Mouse (Mus musculus): ENCODE data around the gene Siah3.

Gene Siah3

DNA sequence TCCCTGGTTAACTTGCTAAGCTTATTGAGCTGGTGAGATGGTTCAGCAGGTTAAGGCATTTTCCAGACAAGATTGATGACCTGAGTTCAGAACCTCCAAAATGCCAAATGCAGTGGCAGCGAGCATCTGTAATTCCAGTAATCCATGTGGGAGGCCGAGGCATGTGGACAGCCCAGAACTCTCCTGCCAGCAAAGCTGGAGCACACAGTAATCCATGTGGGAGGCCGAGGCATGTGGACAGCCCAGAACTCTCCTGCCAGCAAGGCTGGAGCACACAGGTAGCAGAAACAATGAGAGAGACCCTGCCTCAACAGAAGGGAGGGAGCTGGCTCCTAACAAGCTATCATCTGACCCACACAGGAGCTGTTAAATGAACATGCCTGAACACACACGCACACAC is 13.2 kb downstream of the Siah3 start:
- no peak for DNase-seq (ENCODE audit: low read depth)

DNA sequence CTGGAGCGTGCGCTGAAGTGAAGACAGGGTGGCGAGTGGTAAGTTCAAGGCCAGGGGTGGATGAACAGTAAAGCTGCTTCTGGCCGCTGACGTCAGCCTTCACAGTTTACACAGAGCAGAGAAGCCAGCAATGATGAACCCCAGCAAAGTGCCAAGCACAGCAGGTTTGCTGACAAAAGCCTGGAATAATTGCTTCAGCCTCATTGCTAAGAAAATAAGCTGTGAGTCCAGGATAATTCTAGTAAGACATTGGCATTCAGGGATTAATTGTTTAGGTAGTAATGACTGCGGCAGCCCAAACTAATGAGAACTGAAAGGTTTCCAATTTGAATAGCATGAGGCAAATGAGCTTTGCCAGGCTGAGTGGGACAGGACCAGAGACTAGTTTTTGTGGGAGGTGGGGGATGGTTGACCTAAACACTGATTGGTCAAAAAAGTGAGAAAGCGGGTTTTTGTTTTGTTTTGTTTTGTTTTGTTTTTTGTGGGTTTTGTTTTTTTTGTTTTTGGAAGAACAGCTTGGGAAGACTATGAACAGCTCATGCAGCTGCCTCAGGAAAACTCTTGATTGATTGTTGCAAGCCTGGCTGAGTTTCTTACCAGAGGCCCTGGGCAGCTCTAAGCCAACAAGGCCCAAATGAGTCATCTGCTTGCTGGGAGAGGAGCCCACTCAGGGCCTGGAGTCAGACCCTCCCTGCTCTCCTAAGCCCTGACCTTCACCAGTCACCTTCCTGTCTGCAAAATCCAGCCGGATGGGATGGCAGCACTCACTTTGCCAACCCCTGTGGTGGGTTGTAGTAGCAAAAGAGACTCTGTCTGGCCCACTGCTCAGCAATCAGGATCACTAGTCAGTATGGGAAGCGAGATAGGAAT is 17.5 kb downstream of the Siah3 start:
- no peak for DNase-seq (ENCODE audit: low read depth)

DNA sequence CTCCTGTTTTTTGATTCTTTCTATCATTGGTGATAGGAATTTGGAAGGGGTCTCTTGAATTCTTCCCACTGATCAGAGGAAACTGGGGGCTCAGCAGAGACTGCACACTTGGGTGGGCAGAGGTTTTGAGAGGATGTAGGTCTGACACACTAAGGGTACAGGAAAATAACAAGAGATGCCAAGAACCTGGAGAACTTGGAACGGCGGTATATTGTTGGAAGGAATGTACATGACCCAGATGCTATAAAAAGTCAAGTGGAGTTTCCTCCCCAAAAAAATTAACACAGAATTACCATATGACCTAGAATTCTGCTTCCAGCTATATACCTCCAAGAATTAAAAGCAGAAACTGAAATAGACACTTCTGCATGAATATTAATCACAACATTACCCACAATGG is 20.1 kb downstream of the Siah3 start:
- no peak for DNase-seq (ENCODE audit: low read depth)

DNA sequence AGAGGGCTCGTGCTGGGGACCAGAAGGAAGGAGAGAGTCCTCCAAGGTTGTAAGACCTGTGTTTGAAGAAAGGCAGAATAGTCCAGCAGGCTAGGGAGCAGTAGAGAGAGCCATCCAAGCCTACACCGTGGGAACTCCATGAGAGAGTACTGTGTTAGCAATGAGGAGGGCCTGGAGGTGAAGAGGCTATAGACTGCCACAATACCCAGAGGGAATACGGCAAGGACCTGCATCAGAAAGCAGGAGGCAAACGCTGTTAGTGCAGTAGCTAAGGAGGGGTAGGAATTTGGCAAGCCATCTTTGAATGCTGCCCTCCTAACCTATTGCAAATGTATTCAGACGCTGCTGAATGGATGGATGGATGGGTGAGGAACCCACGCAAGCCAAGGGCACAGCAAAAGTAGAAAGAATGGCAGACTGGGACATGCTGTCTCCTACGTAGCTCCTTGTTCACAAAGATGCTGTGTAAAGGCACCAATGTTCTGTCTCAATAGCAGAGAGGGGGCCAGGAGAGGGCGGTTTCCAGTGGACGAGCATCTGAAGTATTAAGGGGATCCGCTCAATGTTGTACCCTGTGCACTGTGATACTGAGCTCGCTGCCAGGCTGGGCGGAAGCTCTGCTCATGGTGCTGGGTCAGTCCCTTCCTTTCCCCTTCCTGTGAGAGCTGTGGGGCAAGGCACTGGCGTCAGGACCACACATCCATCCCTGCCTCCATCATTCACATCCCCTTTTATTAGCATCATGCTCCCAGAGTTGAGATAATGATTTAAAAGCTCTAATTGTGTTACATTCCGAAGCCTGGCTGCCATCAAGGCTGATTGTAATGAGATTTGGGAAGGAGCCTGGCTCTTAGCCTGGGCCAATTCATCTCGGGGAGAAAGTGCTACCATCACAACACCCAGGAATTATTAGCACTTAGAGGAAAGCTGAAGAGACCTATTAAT is 26.7 kb downstream of the Siah3 start:
- no peak for DNase-seq (ENCODE audit: low read depth)

DNA sequence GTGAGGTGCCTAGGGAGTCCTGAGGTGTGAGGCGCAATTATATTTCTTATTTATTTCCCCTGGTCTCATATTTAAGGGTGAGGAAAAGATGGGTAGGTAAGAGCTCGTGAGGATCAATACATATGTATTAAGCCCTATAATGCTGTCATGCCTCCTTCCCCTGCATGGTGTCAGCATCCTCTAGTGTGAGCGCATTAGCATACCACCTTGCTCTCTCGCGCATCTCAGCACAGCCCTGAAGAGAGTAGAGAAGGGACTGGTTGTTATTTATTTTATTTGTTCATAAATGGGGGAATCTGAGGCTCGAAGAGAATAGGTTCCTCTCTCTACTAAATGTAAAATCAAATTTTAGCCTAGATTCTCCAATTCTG is 27.4 kb downstream of the Siah3 start:
- DNase-seq (ENCODE audit: low read depth) = no peak

DNA sequence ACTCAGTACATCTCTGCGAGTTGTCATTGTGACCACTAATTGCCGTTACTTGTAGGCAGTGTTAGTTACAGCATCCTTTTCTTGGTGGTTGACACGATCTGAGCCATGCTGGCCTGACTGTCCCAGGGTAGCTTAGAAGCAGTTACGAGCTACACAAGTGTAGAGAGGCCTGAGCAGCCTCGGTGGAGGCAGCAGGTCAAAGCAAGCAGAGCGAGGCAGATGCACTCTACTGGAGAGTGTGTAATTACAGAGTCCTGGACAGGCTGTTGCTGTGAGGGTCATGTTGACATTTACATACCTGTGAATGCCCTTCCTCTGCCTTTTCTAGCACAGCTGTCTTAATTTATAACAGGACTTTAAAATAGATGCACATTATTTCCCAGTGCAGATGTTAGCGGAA is 32.1 kb downstream of the Siah3 start:
- DNase-seq (ENCODE audit: low read depth) = no peak

DNA sequence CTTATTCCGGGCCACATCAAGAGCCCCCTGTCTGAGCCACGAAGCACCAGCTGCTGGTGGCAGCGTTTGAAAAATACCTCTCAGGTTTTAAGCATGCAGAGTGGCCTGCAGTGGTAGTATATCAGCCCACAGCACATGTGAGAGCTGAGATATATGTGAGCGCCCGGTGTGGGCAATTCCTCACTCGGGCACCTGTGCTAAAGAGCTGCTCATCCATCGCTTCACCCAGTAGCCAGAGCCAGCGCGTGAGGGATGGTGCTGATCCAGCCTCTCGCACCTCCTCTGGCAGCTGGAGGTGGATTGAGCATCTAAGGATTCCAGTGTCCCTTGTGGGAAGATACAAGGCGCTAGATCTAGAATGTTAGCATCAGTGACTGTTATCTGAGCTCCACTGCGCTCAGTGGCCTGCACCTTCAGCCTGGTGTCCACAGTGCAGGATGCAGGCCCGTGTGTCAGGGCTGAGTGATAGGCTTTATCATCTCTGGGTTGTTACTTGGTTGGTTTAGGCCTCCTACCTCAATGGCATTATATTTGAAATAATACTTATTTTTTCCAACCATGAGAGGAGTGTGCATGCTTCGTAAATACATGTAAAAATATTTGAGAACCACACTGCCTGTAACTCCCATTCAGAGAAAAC is 37.9 kb downstream of the Siah3 start:
- no peak for DNase-seq (ENCODE audit: low read depth)

DNA sequence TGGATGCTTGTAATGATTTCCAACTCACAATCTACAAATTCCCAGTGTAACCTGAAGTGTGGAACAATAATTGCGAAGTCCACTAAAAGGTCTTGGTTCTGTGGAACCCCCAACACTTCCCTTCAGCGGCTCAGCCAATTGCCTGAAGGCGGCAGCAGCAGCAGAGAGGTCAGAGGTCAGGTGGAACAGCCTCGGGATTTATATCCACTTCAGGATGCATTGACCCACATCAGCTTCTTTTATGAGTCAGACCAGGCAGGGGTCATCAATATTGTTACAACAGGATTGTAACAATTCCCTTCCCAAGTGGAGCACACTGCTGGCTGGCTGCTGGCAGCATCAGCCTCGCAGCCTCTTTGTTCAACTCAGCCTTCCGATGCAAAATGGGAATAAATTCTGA is 39.1 kb downstream of the Siah3 start:
- DNase-seq (ENCODE audit: low read depth) = no peak

DNA sequence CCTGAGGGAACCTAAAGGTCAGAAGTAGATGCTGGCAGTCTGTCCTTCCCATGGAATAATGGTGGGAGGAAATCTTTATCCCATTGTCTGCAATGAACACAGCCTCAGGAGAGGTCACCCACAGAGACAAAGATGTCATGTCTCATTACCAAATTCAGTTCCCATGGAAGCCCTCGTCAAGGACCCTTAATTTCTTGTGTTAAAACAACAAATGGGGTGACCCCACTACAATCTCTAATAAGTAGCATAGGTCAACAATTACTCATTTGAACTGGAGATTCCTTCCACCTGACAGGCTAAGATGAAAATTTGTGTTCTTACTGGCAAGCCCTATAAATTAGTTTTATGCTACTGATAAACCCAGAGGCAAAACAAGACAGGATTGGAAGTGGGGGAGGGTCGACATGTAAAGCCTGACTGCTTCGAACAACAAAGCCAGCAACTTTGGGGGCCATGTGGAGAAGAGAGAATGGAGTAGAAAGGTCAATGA is 45.8 kb downstream of the Siah3 start:
- no peak for DNase-seq (ENCODE audit: low read depth)

DNA sequence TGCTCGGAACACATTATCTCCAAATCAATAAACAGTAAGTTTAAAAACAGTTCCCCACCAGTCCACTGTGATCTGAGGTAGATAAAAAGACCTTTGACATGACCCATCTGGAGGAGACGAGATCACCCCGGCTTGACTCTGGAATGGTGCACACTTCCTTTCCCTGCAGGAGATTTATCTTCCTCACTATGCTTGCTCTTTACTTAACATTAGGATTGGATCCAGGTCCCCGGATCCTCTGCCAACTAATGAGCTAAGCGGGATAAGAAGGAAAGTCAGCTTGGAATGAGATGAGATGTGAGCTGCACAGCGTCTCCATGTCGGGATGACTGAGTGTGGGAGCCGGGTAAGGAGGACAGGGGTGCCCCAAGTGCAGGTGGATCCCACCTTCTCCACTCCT is 46.7 kb downstream of the Siah3 start:
- no peak for DNase-seq (ENCODE audit: low read depth)

DNA sequence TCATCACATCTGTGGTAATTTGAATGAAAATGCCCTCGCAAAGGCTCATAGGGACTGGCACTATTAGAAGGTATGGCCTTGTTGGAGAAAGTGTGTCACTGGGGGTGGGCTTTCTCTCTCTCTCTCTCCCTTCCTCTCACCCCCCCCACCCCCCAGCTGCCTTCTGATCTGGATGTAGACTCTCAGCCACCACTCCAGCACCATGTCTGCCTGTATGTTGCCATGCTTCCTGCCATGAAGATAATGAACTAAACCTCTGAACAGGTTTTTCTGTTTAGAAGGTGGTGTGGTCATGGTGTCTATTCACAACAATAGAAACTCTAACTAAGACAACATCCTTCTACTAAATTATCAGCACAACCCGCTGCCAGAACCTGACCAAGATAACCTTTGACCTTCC is 48.5 kb downstream of the Siah3 start:
- no peak for DNase-seq (ENCODE audit: low read depth)

DNA sequence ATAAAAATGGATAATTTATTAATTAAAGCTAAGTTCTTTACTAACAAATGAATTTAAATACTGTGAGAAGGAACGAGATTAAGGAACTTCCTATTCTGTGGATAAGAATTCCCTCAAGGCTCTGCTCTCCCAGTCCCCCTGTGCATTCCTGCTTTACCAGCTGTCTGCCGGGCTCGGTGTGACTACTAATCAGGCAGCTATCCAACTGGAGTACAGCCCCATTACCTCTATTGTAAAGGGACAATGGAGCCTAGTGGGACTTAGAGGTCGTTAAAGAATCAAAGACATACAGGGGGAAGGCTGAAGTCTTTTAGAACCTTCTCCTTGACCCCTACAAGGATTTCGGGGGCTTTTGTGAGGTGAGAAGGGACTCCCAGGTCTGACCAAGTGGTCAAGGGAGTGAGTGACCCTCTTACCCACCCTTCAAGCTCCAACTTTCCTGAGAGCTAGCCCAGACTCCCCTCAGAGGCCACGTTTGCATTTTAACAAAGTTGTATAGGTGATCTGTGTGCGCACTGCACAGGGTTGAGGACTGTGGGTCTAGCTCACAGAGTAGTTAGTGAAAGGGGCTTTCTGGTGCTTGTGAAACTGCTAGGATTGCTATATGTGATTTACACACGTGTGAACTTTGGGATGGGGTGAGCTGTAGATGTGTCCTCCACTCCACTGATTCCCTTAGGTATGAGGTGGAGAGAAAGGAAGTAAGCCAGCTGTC is 49.5 kb downstream of the Siah3 start:
- DNase-seq (ENCODE audit: low read depth) = no peak

DNA sequence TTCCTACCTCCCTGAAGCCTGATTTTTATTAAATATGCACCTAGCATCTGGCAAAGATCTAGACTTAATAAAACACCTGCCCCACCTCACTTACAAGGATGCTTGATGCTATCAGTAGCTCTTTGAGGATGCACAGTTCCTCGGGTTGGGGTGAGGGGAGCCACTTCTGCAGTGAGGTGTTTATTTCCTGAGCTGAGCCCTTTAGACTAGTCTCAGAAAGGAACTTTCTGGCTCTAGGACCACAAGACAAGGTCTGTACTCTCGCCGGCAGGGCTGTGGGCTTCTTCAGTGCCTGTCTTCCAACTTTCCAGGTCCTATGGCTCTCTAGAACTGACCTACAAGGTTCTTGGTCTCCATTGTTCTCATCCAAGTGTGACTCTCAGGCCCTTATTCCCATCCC is 50.5 kb downstream of the Siah3 start:
- no peak for DNase-seq (ENCODE audit: low read depth)

DNA sequence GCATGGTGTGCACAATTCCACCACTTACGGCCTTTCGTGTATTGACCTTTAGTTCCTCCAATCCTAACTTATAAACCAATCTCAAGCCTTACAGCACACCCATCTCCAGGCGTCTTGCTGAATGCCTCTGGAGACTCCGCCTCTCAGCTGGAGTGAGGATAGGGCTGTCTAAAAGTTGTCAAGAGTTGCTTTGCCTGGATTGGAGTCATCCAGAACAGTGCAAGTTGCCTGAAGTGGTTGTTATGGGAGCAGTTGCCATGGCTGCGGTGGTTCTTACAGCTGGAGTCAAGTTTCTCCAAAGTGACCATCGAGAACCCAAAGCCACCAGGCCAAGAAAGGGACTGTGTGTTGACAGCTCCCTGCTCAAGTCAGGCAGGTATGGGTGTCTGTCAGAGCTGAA is 54.3 kb downstream of the Siah3 start:
- DNase-seq (ENCODE audit: low read depth) = no peak

DNA sequence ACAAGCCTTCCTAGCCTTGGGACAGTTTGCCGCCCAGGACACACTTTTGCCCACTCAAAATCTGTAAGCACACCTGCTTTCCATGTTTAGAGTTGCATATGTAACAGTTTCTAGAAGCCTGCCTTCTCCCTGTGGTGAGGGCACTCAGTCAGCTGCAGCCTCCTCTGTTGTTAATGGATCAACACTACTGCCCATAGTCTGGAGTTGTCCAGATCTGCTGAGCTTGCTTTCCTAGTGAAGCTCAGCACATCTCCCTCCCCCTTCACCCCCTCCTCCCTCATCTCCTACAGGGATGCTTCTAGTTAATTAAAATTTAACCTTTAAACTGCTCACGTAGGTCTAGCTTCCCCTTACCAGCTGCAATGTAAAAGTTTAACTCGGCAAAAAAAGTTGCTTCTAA is 57.2 kb downstream of the Siah3 start:
- DNase-seq (ENCODE audit: low read depth) = no peak

DNA sequence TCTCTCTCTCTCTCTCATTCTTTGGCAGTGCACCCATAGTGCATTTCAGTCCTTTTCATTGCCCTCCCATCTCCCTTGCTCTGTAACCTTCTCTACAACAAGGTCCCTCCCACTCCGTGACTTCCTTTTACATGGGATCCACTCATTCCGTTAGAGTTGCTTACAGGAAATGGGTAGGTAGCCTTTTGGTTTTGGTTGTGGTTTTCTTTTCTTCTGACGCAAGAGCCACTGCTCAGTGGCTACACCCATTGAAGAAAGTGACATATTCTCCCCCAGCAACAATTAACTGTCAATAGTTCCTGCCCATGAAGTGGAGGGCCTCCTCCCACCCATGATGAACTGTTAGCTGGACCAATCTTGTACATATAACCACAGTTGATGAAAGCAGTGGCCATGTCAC is 60.4 kb downstream of the Siah3 start:
- DNase-seq (ENCODE audit: low read depth) = peak; percentile 84

DNA sequence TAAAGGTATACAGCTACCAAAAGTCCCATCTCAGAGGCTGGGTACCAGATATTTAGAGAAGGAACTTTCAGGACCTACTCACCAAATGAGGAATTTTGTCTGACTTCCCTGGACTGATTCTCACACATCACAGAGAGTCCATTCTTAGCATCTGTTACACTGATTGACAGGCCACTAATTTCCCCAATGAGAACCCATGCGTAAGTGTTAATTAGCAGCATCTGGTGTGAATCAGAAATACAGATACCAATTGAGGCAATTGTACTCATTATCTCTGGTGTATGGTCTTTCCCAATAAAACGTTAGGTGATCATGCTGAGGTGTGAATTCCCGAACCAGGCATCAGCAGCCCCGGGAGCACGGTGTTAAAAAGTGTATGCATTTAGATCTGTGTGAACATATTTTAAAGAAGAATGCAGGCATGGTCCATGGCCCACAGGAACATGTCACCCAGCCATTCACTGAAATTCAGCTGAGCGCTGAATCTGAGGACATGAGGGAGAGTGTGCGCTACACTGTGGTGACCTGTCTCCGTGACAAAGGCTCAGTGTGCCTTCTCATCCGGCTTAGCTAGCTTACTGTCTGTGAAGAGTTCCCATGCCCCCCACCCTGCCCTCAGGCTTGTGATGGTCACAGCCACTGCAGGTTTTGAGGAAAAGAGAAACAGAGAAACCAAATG is 61.3 kb downstream of the Siah3 start:
- no peak for DNase-seq (ENCODE audit: low read depth)

DNA sequence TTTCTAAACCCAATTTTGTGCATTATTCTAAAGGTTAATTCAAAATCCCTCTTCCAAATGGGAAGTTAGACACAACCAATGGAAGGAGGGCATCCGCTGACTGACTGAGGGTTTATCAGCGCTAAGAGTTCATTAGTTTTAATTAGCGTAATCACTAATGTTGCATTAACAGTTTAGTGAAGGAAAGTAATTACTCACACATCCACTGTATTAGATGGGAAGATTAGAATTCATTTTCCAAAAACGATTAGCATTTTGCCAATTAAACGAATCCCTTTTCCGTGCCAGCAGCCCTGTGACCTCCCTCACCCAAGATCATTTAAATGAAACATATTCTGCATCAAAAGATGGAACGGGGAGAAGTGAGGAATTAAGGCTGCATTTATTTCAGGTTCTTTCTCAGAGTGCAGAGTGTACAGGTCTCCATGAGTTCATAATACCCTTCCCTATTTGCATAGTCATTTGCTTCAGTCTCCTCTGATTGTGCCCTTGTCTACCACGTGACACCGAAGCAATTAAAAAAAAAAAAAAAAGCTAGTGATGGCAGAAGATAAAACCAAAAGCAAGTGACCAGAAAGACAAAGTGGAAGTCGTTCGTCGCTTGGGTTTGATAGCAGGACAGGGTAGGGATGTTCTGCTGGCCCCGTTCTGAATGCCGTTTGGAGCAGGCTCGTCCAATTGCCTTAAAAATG is 62.6 kb downstream of the Siah3 start:
- no peak for DNase-seq (ENCODE audit: low read depth)

DNA sequence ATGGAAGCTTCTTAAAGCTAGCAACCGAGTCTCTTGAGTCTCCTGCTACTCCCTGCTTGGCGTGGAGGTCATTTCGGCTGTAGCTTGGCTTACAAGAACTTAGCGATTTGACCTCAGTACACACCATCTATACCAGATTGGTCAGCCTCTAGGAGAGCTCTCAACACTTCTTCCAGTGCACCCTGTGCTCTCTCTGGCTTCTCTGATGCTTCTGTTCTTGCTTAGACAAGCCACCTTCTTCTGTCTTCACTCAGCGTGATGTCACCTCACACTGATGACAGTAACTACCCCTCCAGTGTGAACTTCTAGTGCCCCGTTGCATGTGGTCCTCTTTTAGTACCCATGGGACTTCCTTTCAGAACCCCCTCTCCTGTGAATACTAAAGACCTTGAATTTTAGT is 63.1 kb downstream of the Siah3 start:
- no peak for DNase-seq (ENCODE audit: low read depth)

DNA sequence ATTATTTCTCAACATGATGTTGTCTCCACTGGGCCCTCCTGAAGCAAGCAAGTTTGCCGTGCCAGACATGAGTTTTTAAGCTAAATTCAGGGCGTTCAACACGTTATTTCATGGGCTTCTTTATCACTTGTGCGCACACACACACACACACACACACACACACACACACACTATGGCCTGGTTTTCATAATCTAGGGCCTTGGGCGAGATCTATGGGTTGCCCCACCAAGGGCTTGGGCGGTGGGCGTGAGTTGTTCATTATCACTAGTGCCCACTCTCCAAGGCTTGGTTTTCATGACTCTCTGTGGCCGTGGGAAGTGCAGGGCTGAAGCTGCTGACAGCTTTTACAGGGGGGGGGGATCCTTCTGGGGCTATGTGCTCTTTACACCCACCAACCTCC is 63.9 kb downstream of the Siah3 start:
- no peak for DNase-seq (ENCODE audit: low read depth)

DNA sequence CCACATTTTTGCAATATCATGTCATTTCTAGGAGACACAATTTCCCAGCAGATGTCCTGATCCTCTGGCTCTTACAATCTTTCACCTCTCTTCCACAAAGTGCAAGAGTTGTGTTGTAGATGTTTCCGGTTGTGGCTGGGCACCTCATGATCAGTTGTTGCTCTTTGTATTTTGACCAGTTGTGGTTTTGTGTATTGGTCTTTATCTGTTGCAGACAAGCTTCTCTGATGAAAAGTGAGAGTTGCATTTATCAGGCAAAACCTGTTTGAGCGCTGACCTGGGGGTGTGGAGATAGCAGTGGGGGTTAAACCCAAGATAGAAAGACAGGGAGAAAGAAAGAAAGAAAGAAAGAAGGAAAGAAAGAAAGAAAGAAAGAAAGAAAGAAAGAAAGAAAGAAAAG is 68.9 kb downstream of the Siah3 start:
- DNase-seq (ENCODE audit: low read depth) = no peak
